Mouse (Mus musculus) adrenal gland, adult 10 weeks (tissue): Measurements from ENCODE around the gene Gm14391. TPM values are rescaled to one million over a fixed set of nuclear protein-coding genes. Genes with fewer than 3 reads are reported as not detected.

Experiments
- polyA plus RNA-seq: library from polyadenylated mRNA; stranded (reverse); fragments of 350-450 nt; fragmentation: Illumina TruSeq; extraction: RNeasy Lipid Tissue Mini Kit (QIAGEN cat#74804); gene quantifications from one replicate; pipeline ENCODE4 v1.2.3, GENCODE M21; 2014; ENCODE audit warnings: low read depth, low replicate concordance

Gene Gm14391
- 19.4 TPM for polyA plus RNA-seq

GRCm38 (mm10) chr2:175206732-175207131 lies at the start of gene Gm14391:
TSS of gene Gm14391 (minus strand) at chr2:175206917.

DNA sequence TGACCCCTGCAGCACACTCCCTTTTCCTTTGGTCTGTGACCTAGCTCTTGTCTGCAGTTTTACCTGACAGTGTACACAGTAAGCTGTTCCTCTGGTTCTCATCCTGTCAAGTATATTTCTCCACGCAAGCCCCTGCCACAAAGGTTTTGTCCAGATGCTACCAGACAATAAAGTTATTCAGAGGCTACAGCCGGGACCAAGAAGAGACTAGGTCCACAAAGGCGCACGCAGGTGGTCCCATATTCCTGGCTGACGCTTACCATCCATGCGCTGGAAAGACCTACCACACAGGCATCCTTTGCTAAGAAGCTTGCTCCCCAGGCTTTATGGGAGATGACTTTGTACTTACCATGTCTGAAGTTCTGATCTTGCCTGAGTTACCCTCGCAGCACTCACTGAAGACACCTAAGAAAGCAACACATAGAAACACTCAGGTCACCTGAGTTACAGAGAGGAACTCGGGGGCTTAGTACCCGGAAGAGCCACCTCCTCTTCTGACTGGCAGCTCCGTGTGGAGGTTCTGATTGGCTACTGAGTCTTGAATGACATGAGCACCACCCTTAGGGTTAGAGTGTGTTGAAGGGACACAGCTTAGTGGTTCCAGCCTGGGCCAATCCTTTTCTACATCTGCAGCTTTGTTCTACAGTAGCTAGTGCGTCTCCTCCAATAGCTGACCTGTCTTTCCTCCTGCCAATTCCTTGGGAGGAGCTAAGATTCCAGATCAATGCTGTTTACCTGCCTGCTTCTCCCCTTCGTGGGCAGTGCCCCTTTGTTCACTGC lies 31.1 kb downstream of the Gm14391 start, which contains the start of gene Gm14443:
Gene Gm14443, minus strand, starts transcription at position 471 of the 780 bp plus-strand sequence.

GRCm38 (mm10) chr2:175141993-175142295 lies 64.8 kb downstream of the Gm14391 start, which contains the start of gene Gm14399:
TSS of gene Gm14399 (minus strand) at chr2:175142012.

Other genes with a start within 250 kb of the Gm14391 start
- 0.87 TPM for gene Gm14444, start 196.7 kb downstream of the Gm14391 start, polyA plus RNA-seq
- gene Gm14393, start 139.1 kb downstream of the Gm14391 start, polyA plus RNA-seq, result 16.6 TPM
- 74.4 TPM for gene Gm14399, start 64.9 kb downstream of the Gm14391 start, polyA plus RNA-seq
- gene Gm14443, start 31.0 kb downstream of the Gm14391 start, polyA plus RNA-seq, result 3.4 TPM
- gene Gm14440, start 68.2 kb upstream of the Gm14391 start, polyA plus RNA-seq, result 68.7 TPM
- 114 TPM for gene Gm4631, start 131.3 kb upstream of the Gm14391 start, polyA plus RNA-seq
- 44.7 TPM for gene Zfp968, start 165.5 kb upstream of the Gm14391 start, polyA plus RNA-seq
- gene Gm4724, start 228.9 kb upstream of the Gm14391 start, polyA plus RNA-seq, result 104 TPM